Mouse (Mus musculus): Measurements from ENCODE around the gene Sema3f. TPM values are rescaled to one million over a fixed set of nuclear protein-coding genes. Genes with fewer than 3 reads are reported as not detected.
A peak's percentile ranks its signal among the peaks of the same experiment; 100 is the strongest.

Sema3f gene
- polyA plus RNA-seq (2014; fragmentation: Nextera tagmentation; extraction: Ambion mirVana): 13.2 and 15.9 TPM in 2 replicates

DNA sequence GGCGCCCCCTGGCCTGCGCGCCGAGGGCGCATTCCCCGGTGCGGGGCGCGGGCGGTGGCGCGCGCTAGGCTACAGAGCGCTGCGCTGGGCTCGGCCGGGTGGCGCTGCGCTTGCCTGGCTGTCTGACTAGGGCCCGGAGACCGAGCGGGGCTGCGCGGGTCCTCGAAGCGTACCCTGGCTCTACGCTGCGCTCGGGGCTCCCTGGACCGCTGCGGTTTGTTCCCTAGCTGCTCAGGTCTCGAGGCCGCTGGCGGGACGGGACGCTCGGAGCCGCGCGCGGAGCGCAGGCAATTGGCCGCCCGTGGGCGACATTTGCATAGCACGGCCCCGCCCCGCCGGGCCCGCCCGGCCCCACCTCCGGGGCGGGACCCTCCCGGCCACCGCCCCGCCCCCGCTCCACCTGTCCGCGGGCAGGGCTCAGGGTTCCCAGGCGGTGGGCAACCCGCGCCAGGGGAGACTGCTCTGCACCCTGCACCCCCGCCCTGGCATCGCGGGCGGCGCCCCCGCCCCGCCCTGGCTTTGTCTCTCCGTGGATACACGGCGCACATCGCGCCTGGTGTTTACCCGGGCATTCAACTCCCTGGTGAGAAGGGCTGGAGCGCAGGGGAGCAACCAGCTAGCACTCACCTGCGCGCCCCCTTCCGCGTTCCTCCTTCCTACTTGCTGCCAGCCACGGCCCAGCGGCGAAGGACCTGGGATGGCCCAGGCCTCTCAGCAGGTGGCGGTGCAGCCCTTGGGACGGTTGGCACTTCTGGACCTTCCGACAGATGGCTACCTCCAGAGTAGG is at the start of gene Sema3f:
TSS of gene Sema3f (minus strand) at position 779 of the 787 bp plus-strand sequence.
- Histone ChIP-seq H3K27ac (ENCODE audit: low read depth, low read length) (no peak within 1 kb of the TSS), H3K4me2 (ENCODE audit: low read depth, low read length, severe bottlenecking) (peak within 1 kb of the TSS; percentile 99), H3K9me3 (ENCODE audit: control insufficient read depth, low read length) (no peaks in the 10 kb centered on the region), H3K36me3 (ENCODE audit: control insufficient read depth, insufficient read depth, low read length) (no peaks in the 10 kb centered on the region), H3K4me1 (replicated peaks; ENCODE audit: control insufficient read depth, insufficient read depth, low read length) (peaks cover 35% of the 10 kb centered on the region), H3K4me3 (ENCODE audit: low read depth, low read length) (peak within 1 kb of the TSS; percentile 72), H3K27me3 (ENCODE audit: control insufficient read depth, insufficient read depth, low read length) (peaks cover 6% of the 10 kb centered on the region; the same call in 1 of the 2 replicates), H3K9ac (ENCODE audit: low read length) (peak within 1 kb of the TSS; percentile 72)
- DNase-seq (ENCODE audit: low spot score) (peak; percentile 89), ATAC-seq (replicated peaks; ENCODE audit: low FRiP score) (peak; percentile 72)
- WGBS: under 1% methylated on average over 62 of the region's 86 CpGs

DNA sequence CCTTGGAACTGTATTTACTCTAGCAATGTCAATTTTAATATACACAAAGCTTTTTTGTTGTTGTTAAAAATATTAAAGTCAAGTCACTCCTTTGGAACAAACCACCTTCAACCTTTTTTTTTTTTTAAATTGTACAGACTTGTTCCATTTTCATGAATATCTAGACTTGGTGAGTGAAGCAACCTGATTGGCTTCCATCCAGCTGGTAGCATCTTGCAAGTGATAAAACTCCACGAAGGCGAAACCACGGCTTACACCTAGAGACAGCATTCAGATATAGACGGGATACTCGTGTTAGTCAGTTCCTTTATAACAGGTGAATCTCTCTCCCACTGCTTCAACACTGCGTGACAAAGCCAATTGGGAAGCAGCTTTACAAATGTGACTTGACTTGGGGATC is 49.3 kb upstream of the Sema3f start:
- H3K27me3 ChIP-seq (ENCODE audit: control insufficient read depth, insufficient read depth, low read length): no peaks in the 10 kb centered on the region
- ATAC-seq (replicated peaks; ENCODE audit: low FRiP score): no peak
- WGBS: 95% methylated on average over 6 of the region's 6 CpGs
- H3K4me3 ChIP-seq (ENCODE audit: low read depth, low read length): no peak overlapping the region
- no peak for DNase-seq (ENCODE audit: low spot score)
- no peaks in the 10 kb centered on the region for H3K9me3 ChIP-seq (ENCODE audit: control insufficient read depth, low read length)
- no peak overlapping the region for H3K27ac ChIP-seq (ENCODE audit: low read depth, low read length)
- H3K36me3 ChIP-seq (ENCODE audit: control insufficient read depth, insufficient read depth, low read length): peaks cover 22% of the 10 kb centered on the region
- no peak overlapping the region for H3K4me2 ChIP-seq (ENCODE audit: low read depth, low read length, severe bottlenecking)
- no peak overlapping the region for H3K9ac ChIP-seq (ENCODE audit: low read length)
- no peaks in the 10 kb centered on the region for H3K4me1 ChIP-seq (replicated peaks; ENCODE audit: control insufficient read depth, insufficient read depth, low read length)

DNA sequence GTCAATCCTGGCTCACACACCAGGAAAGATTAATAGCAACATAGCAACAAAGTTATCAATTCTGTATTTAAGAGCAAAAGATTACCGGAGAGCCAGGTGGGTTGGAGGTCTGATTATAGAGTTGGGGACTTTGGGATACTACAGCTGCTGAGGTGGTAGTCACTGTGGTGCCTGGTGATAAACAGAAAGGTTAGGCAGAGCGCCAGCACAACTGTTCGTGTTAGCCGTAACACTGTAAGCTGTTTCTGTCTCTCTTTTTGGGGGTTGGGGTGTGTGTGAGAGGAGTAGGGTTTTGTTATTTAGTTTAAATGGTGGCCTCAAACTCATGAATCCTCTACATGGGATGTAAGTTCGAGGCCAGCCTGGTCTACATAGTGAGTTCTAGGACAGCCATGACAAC is 40.1 kb upstream of the Sema3f start:
- ATAC-seq (replicated peaks; ENCODE audit: low FRiP score) (no peak), DNase-seq (ENCODE audit: low spot score) (no peak)
- Histone ChIP-seq H3K4me3 (ENCODE audit: low read depth, low read length) (no peak overlapping the region), H3K9ac (ENCODE audit: low read length) (no peak overlapping the region), H3K4me1 (replicated peaks; ENCODE audit: control insufficient read depth, insufficient read depth, low read length) (no peaks in the 10 kb centered on the region), H3K27me3 (ENCODE audit: control insufficient read depth, insufficient read depth, low read length) (no peaks in the 10 kb centered on the region), H3K9me3 (ENCODE audit: control insufficient read depth, low read length) (no peaks in the 10 kb centered on the region), H3K36me3 (ENCODE audit: control insufficient read depth, insufficient read depth, low read length) (peaks cover 63% of the 10 kb centered on the region), H3K4me2 (ENCODE audit: low read depth, low read length, severe bottlenecking) (no peak overlapping the region), H3K27ac (ENCODE audit: low read depth, low read length) (no peak overlapping the region)
- 94% methylated on average over 5 of the region's 5 CpGs for WGBS

- DNase-seq (ENCODE audit: low spot score): no peak
- no peak overlapping the region for H3K4me3 ChIP-seq (ENCODE audit: low read depth, low read length)
- no peak for ATAC-seq (replicated peaks; ENCODE audit: low FRiP score)
- no peaks in the 10 kb centered on the region for H3K27me3 ChIP-seq (ENCODE audit: control insufficient read depth, insufficient read depth, low read length)
- H3K27ac ChIP-seq (ENCODE audit: low read depth, low read length): no peak overlapping the region
- peaks cover 65% of the 10 kb centered on the region for H3K36me3 ChIP-seq (ENCODE audit: control insufficient read depth, insufficient read depth, low read length)
- 95% methylated on average over 3 of the region's 3 CpGs for WGBS
- no peaks in the 10 kb centered on the region for H3K9me3 ChIP-seq (ENCODE audit: control insufficient read depth, low read length)
- no peak overlapping the region for H3K4me2 ChIP-seq (ENCODE audit: low read depth, low read length, severe bottlenecking)
- no peaks in the 10 kb centered on the region for H3K4me1 ChIP-seq (replicated peaks; ENCODE audit: control insufficient read depth, insufficient read depth, low read length)
- H3K9ac ChIP-seq (ENCODE audit: low read length): no peak overlapping the region
These were observed 37.8 kb upstream of the Sema3f start for GRCm38 (mm10) chr9:107748063-107748462.

DNA sequence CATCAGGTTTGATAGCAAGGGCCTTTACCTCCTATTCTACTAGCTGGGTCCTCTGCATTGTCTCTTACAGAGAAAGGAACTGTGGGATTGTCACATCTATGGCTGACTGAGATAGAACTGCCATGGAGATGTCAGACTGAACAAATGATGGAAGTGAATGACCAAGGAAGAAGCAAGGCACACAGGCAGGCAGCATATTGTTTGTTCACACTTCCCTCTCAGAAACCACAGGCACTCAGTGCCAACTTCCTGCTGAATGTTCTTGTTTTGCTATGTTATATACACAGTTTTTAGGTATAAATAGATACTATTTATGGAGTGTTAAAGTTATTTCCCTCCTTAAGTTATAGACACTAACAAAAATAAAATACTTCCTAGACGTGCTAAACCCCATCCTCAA is 37.0 kb upstream of the Sema3f start:
- Histone ChIP-seq H3K9ac (ENCODE audit: low read length) (no peak overlapping the region), H3K27ac (ENCODE audit: low read depth, low read length) (no peak overlapping the region), H3K4me1 (replicated peaks; ENCODE audit: control insufficient read depth, insufficient read depth, low read length) (no peaks in the 10 kb centered on the region), H3K4me2 (ENCODE audit: low read depth, low read length, severe bottlenecking) (no peak overlapping the region), H3K4me3 (ENCODE audit: low read depth, low read length) (no peak overlapping the region), H3K27me3 (ENCODE audit: control insufficient read depth, insufficient read depth, low read length) (no peaks in the 10 kb centered on the region), H3K9me3 (ENCODE audit: control insufficient read depth, low read length) (no peaks in the 10 kb centered on the region), H3K36me3 (ENCODE audit: control insufficient read depth, insufficient read depth, low read length) (peaks cover 61% of the 10 kb centered on the region)
- DNase-seq (ENCODE audit: low spot score): no peak
- WGBS: 97% methylated on average over 1 of the region's 1 CpGs
- no peak for ATAC-seq (replicated peaks; ENCODE audit: low FRiP score)

GRCm38 (mm10) chr9:107746679-107747078 is 36.4 kb upstream of the Sema3f start:
- no peaks in the 10 kb centered on the region for H3K4me1 ChIP-seq (replicated peaks; ENCODE audit: control insufficient read depth, insufficient read depth, low read length)
- no peaks in the 10 kb centered on the region for H3K27me3 ChIP-seq (ENCODE audit: control insufficient read depth, insufficient read depth, low read length)
- peaks cover 61% of the 10 kb centered on the region for H3K36me3 ChIP-seq (ENCODE audit: control insufficient read depth, insufficient read depth, low read length)
- H3K4me3 ChIP-seq (ENCODE audit: low read depth, low read length): no peak overlapping the region
- no peak overlapping the region for H3K27ac ChIP-seq (ENCODE audit: low read depth, low read length)
- no peak for DNase-seq (ENCODE audit: low spot score)
- ATAC-seq (replicated peaks; ENCODE audit: low FRiP score): no peak
- no peak overlapping the region for H3K4me2 ChIP-seq (ENCODE audit: low read depth, low read length, severe bottlenecking)
- H3K9ac ChIP-seq (ENCODE audit: low read length): no peak overlapping the region
- 95% methylated on average over 3 of the region's 3 CpGs for WGBS
- H3K9me3 ChIP-seq (ENCODE audit: control insufficient read depth, low read length): no peaks in the 10 kb centered on the region

DNA sequence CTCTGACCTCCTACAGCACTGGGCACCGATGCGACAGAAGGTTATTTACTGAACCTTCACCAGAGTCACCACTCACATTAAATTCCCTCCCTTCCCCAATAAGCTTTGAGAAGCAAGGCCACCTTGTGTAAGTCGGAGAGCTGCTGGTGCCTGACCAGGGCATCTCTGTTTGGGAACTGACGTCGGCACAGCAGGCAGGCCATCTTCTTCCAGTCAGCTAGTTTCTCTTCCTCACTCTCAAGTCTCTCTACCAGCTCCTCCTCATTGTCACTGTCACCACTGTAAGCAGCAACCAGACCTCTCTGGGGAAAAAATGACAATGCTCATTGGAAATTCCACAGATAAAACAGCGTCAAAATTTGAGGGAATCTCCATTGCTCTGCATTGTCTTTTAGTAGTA is 33.8 kb upstream of the Sema3f start:
- no peak overlapping the region for H3K4me3 ChIP-seq (ENCODE audit: low read depth, low read length)
- ATAC-seq (replicated peaks; ENCODE audit: low FRiP score) (no peak), DNase-seq (ENCODE audit: low spot score) (no peak)
- H3K9me3 ChIP-seq (ENCODE audit: control insufficient read depth, low read length): no peaks in the 10 kb centered on the region
- H3K9ac ChIP-seq (ENCODE audit: low read length): no peak overlapping the region
- no peaks in the 10 kb centered on the region for H3K27me3 ChIP-seq (ENCODE audit: control insufficient read depth, insufficient read depth, low read length)
- no peak overlapping the region for H3K27ac ChIP-seq (ENCODE audit: low read depth, low read length)
- H3K36me3 ChIP-seq (ENCODE audit: control insufficient read depth, insufficient read depth, low read length): peaks cover 63% of the 10 kb centered on the region
- WGBS: 94% methylated on average over 6 of the region's 6 CpGs
- H3K4me1 ChIP-seq (replicated peaks; ENCODE audit: control insufficient read depth, insufficient read depth, low read length): no peaks in the 10 kb centered on the region
- H3K4me2 ChIP-seq (ENCODE audit: low read depth, low read length, severe bottlenecking): no peak overlapping the region

GRCm38 (mm10) chr9:107738841-107739202 is 28.5 kb upstream of the Sema3f start:
- Histone ChIP-seq H3K36me3 (ENCODE audit: control insufficient read depth, insufficient read depth, low read length) (peaks cover 35% of the 10 kb centered on the region), H3K27ac (ENCODE audit: low read depth, low read length) (no peak overlapping the region), H3K9ac (ENCODE audit: low read length) (no peak overlapping the region), H3K4me1 (replicated peaks; ENCODE audit: control insufficient read depth, insufficient read depth, low read length) (peaks cover 30% of the 10 kb centered on the region), H3K4me2 (ENCODE audit: low read depth, low read length, severe bottlenecking) (no peak overlapping the region), H3K27me3 (ENCODE audit: control insufficient read depth, insufficient read depth, low read length) (peaks cover 3% of the 10 kb centered on the region; the same call in 1 of the 2 replicates), H3K4me3 (ENCODE audit: low read depth, low read length) (no peak overlapping the region), H3K9me3 (ENCODE audit: control insufficient read depth, low read length) (no peaks in the 10 kb centered on the region)
- peak; percentile 72 for DNase-seq (ENCODE audit: low spot score)
- 0 out of 2 replicates have a peak, but pooled peaks have one; percentile 18 for ATAC-seq (replicated peaks; ENCODE audit: low FRiP score)
- WGBS: 47% methylated on average over 4 of the region's 4 CpGs

All from forebrain, embryonic 11.5 days (tissue).